Mouse (Mus musculus) layer of hippocampus, adult 2 months (tissue): ENCODE results near the gene Gm28036. TPM values are rescaled to one million over a fixed set of nuclear protein-coding genes. Genes with fewer than 3 reads are reported as not detected.

Experiments used
- DNase-seq, 2 experiments: peaks; one replicate each; pipeline ENCODE4 v3.0.0; 2022; ENCODE audit warnings: low spot score in 2 of 2
- H3K27ac ChIP-seq: fragments of 200-600 bp; 2 replicates; pipeline ENCODE4 v1.8.1; 2022
- H3K4me3 ChIP-seq: fragments of 200-600 bp; 2 replicates; pipeline ENCODE4 v1.8.1; 2022; ENCODE audit warnings: mild to moderate bottlenecking
- CTCF ChIP-seq: fragments of 200-600 bp; conservative IDR thresholded peaks from 2 replicates; pipeline ENCODE4 v1.8.1; 2022; ENCODE audit warnings: antibody characterized with exemption, mild to moderate bottlenecking, moderate library complexity
- long read RNA-seq, 2 experiments: library from polyadenylated mRNA; stranded (forward); transcript quantifications; one replicate each; pipeline ENCODE4 v2.0.0; 2021; ENCODE audit warnings: borderline mapping rate in 2 of 2
- total RNA-seq, 2 experiments: library from RNA; stranded (reverse); gene quantifications; 2 replicates each; pipeline ENCODE4 v1.2.3; 2021

The Gm28036 gene
- 10 to 100 TPM; 18.5 to 24.6 TPM for total RNA-seq
- long read RNA-seq, experiment 1, partial matches to known transcripts, result 0 of 1 reads
- long read RNA-seq, experiment 1, other reads (novel, unspliced or antisense), result 1 of 1 reads
- long read RNA-seq, experiment 2, partial matches to known transcripts, result 2 of 9 reads
- long read RNA-seq, experiment 2, other reads (novel, unspliced or antisense), result 7 of 9 reads

DNA sequence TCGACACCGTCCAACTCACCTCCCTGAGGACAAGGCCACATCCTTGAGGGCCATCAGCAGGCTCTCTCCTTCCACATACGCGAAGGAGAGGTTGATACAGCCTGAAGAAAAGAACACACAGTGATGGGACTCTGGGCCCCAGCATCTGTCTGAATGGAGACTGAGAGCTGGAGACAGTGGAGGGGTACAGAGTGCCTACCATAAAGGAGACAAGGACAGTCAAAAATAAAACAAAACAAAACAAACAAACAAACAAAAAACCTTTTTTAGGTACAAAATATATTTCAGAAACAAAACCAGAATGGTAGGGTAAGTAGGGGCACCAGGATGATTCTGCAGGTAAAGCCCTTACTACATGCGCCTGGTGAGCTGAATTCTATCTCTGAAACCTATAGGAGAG is at the start of gene Gm28036:
TSS of gene Gm28036 (minus strand) at position 101 of the 400 bp plus-strand sequence.
- TF ChIP-seq CTCF, result no peak
- DNase-seq, result no peak
- Histone ChIP-seq H3K4me3 (no peak within 1 kb of the TSS), H3K27ac (no peak within 1 kb of the TSS)

DNA sequence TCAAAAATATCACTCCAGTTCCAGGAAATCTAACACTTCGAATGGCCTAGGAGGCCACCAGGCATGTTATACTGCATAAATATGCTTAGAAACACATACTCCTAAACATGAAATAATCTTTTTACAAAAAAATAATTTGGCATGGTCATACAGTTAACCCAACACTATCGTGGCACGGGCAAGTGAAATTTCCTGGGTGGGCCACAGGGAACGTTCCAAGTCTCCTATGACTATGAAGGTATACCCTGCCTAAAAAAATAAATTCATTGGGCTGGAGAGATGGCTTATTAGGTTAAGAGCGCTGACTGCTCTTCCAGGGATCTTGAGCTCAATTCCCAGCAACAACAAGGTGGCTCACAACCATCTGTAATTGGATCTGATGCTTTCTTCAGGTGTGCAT is 39.7 kb upstream of the Gm28036 start:
- DNase-seq, result no peak
- no peak for TF ChIP-seq CTCF
- no peak overlapping the region for H3K4me3 ChIP-seq
- H3K27ac ChIP-seq, result no peak overlapping the region

DNA sequence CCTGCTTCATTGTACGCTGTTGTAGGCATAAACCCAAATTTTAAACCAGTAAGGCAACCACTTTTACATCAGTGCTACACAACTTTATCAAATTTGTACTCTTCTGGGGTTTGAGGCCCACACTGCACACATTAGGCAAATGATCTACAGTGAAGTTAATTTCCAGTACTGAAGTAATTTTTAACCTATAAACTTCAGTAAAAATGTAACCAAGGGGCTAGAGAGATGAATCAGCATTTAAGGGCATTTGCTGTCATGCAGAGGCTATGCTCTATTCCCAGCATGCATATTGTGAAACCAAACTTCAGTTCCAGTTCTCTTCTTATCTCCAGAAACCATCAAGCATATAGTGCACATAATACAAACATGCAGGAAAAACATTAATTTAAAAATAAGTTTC is 38.6 kb upstream of the Gm28036 start:
- no peak overlapping the region for H3K27ac ChIP-seq
- H3K4me3 ChIP-seq, result no peak overlapping the region
- no peak for DNase-seq
- TF ChIP-seq CTCF, result no peak

DNA sequence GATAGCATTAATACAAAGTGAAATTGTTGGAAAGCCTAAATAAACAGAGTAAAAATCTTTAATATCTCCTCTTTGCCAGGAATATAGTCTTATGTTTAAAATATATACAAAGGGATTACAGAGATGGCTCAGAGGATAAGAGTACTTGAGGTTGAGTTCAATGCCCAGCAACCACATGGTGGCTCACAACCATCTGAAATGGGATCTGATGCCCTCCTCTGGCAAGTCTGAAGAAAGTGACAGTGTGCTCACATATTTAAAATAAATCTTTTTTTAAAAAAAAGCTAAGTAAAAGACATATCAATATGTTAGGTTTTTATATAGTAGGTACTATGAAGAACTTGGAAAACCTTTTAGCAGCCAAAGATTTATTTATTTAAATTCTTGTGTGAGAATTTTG is 24.6 kb upstream of the Gm28036 start:
- no peak for DNase-seq
- H3K27ac ChIP-seq, result no peak overlapping the region
- no peak overlapping the region for H3K4me3 ChIP-seq
- peak; percentile 65 for TF ChIP-seq CTCF

DNA sequence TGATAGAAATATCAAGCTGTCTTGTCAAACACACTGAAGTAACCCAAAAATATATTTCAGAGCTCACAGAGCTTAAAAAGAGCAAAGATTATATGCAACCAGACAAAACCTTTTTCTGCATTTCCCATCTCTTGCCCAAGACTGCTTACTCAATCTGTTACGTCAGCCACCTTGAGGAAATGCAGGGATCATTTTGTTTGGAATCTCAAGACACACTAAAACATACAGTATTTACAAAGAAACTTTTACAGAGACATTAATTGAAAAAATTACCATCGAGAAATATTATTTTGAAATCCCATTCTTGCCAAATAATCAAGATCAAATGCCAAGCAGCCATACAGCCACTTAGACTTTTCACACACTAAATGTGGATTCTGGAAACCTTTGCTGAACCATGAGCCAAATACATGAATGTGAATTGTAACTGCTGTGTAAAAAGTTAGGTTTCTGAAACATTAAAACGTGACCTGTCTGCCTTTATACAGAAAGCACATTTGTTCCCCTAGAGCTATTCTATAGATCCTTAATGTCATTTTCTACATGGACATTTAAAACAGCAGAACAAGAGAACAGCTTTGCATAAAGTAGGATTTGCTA is 20.5 kb upstream of the Gm28036 start:
- no peak for TF ChIP-seq CTCF
- H3K4me3 ChIP-seq, result no peak overlapping the region
- no peak overlapping the region for H3K27ac ChIP-seq
- no peak for DNase-seq

DNA sequence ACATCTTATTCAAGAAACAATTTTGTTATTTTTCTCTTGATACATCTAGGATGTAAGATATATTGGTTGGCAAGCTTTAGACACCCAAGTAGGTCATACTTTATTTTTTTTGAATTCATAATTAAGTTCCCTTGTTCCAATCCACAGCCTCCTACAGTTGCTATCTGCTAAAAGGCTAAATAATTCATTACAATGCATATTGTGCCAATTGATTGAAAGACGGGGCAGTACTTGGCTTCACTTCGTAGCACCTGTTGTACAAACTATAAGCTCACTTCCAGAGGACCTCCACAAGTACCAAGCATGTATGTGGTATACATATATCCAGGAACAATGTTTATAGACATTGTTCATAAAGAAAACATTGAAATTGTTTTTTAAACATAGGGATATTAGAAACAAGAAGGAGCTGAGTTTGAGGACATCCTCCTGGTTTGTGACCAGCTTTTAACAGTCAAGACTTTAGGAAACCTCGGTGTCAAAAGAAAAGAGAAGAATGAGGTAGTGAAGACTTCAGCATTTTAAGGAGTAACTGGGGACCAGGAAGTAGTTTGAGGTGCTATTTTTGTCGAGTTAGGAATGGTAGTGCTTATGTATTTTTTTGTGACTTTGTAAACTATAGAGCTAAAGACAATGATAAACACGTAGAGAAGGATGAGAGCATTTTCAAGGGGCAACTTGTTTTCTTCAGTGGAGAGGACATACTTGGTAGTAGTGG is 19.5 kb upstream of the Gm28036 start:
- no peak for DNase-seq
- no peak for TF ChIP-seq CTCF
- Histone ChIP-seq H3K27ac (no peak overlapping the region), H3K4me3 (no peak overlapping the region)

DNA sequence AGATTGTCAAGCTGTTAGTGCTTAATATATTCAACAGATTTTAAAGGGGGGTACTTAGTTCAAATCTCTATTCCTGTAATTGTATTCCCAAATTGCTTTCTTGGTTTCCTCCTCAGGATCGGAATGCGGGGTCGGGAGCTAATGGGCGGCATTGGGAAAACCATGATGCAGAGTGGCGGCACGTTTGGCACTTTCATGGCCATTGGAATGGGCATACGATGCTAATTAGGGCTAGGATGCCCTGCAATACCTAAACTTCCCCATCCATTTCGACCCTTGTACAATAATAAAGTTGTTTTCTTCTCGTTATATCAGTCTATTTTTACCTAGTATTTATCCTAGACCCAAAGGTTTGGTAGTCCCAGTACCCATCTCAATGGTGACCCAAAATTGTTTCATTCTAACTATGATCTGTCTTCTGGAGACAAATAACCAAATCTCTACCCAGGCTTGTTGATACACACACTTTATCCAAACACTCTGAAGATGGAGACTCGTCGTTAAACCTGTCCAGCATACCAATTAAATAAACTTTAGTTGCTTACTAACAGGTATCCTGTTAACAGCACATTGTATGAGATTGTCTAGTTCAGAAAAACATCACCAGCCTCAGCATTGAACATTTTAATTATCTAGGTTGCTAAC is 18.7 kb upstream of the Gm28036 start:
- no peak for DNase-seq
- Histone ChIP-seq H3K27ac (no peak overlapping the region), H3K4me3 (no peak overlapping the region)
- no peak for TF ChIP-seq CTCF

DNA sequence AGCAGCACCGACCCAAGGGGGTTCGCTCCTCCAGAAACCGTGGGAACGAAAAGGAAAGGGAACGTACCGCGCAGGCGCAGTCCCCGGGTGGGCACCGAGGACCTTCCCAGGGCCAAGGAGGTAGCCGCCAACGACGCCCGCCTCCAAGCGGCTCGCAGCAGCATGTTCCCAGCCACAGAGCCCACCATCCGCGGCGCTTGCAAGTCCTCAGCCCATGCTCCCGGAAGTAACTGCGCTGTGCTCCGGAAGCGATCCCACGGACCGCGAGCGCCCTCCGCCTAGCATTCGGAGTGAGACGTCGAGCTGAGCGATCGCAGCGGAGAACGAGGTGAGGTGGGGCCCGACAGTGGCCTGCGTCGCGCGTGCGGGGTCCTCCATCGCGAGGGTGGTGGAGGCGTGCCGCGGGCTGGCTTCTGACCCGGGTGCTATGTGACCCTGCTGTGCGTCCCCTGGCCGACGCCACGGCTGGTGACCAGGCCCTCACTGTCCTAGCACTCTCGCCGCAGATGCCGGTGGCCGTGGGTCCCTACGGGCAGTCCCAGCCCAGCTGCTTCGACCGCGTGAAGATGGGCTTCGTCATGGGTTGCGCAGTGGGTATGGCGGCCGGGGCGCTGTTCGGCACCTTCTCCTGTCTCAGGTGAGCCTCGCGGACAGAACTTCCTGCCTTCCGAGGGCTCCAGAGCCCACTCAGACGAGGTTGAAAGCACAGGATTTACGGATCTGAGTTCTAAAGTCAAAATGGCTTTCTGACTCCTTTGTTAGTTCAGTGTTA is 17.2 kb upstream of the Gm28036 start, which contains the start of the genes Romo1 and Nfs1:
TSS of gene Romo1 (plus strand) at position 87 of the 772 bp plus-strand sequence.
TSS of gene Nfs1 (minus strand) at position 234 of the 772 bp plus-strand sequence.
- peak within 1 kb of the TSS; percentile 90 for H3K27ac ChIP-seq
- TF ChIP-seq CTCF, result peak; percentile 69
- H3K4me3 ChIP-seq, result peak within 1 kb of the TSS; percentile 95
- peak; percentile 93 to 94 for DNase-seq

DNA sequence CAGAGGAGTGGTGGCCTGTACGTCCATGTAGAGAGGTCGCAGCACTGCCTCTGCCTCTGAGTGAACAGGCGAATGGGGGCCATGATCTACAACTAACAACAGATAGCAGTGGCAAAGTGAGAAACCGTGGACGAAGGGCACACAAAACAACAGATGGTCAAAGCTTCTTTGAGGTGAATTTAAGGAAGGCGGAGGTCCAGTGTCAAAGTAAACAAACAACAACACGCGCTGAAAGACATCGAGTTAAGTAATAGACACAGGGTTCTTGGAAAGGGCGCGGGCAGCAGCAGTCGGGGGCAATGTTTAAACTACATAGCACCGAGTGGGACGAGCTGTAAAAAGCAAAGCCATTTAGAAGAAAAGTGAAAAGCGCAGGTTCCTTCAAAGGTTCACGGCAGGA is 16.5 kb upstream of the Gm28036 start:
- TF ChIP-seq CTCF, result no peak
- Histone ChIP-seq H3K4me3 (peak overlapping the region; percentile 95), H3K27ac (peak overlapping the region; percentile 90)
- no peak for DNase-seq

DNA sequence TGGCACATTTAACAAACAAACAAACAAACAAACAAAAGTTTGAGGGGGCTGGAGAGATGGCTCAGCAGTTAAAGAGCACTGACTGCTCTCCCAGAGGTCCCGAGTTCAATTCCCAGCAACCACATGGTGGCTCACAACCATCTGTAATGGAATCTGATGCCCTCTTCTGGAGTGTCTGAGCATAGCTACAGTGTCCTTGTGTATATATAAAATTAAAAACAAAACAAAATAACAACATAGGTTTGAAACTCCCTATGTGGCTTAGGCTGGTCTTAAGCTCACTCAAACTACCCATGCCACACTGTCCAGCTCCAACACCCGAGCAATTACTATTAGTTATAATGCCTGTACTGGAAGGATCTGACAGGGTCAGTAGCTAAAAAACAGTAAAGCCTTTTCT is 15.9 kb upstream of the Gm28036 start:
- no peak for DNase-seq
- peak; percentile 60 for TF ChIP-seq CTCF
- Histone ChIP-seq H3K27ac (no peak overlapping the region; the same call in 1 of the 2 replicates), H3K4me3 (peak overlapping the region; percentile 95)

DNA sequence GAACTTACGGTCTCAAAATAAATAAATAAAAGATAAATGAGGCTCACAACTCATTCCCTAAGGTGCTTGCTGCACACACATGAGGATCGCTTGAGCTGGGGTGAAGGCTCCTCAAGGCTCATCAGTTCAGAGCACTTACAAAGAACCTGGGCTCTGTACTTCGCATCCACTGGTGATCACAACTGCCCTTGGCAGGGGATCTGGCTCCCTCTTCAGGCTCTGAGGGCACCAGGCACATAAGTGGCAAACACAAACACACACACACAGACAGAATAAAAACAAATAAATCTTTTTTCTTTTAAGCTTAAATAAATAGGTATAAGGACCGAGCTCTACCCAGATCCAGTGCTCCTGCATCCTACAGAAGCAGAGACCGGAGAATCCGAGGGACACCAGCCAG is 8.8 kb upstream of the Gm28036 start:
- Histone ChIP-seq H3K27ac (no peak overlapping the region), H3K4me3 (no peak overlapping the region)
- no peak for DNase-seq
- TF ChIP-seq CTCF, result peak; percentile 50

DNA sequence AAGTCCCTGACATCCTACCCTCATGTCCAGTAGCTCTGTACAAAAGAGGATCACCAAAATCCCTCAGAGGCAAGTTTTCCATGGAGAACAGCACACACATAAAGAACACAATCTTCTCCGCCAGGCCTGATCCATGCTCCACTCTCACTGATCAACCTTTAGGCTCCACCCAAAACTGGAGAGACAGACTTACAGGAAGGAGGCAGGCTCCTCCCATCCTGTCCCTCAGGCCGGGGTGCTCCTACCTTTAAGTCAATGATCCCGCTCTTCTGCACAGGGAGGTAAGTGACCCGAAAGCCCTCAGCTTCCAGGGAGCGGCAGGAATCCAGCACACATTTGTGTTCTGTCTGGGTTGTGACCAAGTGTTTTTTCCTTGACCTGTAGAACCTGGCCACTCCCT is 7.3 kb upstream of the Gm28036 start:
- Histone ChIP-seq H3K4me3 (no peak overlapping the region), H3K27ac (no peak overlapping the region)
- TF ChIP-seq CTCF, result no peak
- DNase-seq, result no peak

DNA sequence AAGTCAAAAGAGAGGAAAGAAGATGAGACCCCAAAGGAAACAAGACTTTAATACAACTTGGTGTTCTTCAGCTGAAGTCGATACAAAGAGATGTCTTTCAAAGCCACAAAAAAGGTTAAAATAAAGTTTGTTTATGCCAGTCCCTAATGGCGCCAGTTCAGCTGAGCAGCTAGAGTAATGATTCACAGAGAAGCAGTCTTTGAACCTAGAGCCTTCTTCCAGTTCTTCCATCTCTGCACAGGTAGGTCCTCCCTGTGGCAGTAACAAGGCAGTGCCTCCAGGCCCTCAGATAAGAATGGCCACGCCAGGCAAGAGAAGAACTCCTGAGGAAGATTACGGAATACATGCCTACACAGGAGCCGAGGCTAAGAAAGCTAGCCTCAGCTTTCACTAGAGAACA is 3.2 kb downstream of the Gm28036 start:
- TF ChIP-seq CTCF, result no peak
- Histone ChIP-seq H3K27ac (no peak overlapping the region), H3K4me3 (no peak overlapping the region)
- no peak for DNase-seq
